Mouse (Mus musculus): ENCODE data around the gene Lrrc74a.

DNA sequence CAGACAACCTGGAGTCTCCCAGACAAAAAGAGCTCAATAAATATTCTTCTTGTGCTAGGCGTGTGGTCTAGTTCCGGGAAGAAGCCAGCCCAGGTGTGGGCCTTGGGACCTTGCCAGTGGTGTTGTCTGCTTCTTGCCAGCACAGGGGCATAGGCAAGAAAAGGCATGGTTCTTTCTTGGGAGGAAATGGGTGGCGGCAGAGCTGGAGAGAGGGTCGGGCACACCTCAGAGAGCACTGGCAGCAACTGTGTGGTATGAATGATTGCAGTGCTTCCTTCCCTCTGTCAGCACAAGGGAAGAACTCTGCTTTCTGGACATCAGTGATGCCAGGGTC is 73.6 kb downstream of the Lrrc74a start:
- no peak for TF ChIP-seq CTCF (IDR thresholded peaks at IDR 0.05; ENCODE audit: low read depth)
- no peak for TF ChIP-seq EP300 (optimal IDR thresholded peaks at IDR 0.05)

Data from stomach, postnatal 0 days (tissue).